Mouse (Mus musculus) brain, adult 2 months (tissue): ENCODE measurements around the gene Myl10.
"Not testable (repeated sequence)": the region's sequence is repeated elsewhere in the genome, so short reads cannot be mapped to it uniquely, and the experiment has no call there.

Experiments
- DNase-seq: peaks from one replicate; pipeline ENCODE4 v3.0.0; 2011; ENCODE audit warnings: low read depth, low spot score

Myl10 gene

GRCm38 (mm10) chr5:136692784-136693183 lies at the start of gene Myl10:
Gene Myl10 (plus strand): TSS chr5:136693146.
- no peak for DNase-seq

- no peak for DNase-seq
Measured at GRCm38 (mm10) chr5:136646731-136647328, 46.1 kb upstream of the Myl10 start.

- DNase-seq: no peak
Measured at GRCm38 (mm10) chr5:136649071-136649470, 43.9 kb upstream of the Myl10 start.

DNA sequence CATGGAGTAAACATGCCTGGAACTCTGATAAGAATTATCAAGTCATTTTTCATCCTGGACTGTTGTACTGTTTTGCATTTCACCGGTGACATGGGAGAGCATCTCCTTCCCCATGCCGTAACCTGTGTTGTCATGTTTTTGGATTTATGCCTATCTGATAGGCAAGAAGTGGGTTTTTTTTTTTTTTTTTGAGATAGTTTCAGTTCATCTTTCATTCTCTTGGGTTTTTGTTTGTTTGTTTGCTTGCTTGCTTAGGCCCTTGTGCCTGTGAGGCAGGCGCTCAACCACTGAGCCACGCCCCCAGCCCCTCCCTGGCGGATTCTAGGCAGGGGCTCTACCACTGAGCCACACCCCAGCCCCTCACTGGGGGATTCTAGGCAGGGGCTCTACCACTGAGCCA lies 43.3 kb upstream of the Myl10 start:
- no peak for DNase-seq

GRCm38 (mm10) chr5:136654481-136654880 lies 38.5 kb upstream of the Myl10 start:
- no peak for DNase-seq

DNA sequence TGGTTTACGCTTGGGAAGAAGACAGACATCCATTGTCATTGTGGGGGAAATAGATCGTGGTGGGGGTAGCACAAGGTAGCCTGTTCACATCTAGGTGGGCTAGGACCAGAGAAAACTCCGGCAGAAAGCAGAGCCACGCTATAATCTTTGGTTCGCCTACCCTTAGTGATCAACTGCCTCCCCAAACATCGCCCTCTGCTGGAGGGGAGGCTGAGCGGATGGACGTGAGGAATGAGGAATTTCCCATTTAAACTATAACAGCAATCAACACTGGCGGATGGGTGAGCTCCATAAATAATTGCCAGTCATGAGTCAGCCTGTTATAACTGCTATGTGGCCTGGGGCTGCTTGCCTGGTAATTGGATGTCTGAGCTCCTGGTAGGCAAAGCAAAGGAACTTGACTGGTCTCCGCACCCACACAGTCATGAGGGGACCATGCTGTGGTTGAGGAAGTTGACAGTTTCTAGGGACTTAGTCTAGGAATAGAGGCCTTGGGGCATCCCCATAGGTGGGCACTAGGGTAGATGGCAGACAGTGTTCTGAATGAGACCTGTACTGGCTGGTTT lies 36.0 kb upstream of the Myl10 start:
- no peak for DNase-seq

GRCm38 (mm10) chr5:136660721-136661120 lies 32.2 kb upstream of the Myl10 start:
- not testable (repeated sequence) for DNase-seq

GRCm38 (mm10) chr5:136662281-136662680 lies 30.7 kb upstream of the Myl10 start:
- no peak for DNase-seq

GRCm38 (mm10) chr5:136662822-136663221 lies 30.1 kb upstream of the Myl10 start:
- DNase-seq: no peak

DNA sequence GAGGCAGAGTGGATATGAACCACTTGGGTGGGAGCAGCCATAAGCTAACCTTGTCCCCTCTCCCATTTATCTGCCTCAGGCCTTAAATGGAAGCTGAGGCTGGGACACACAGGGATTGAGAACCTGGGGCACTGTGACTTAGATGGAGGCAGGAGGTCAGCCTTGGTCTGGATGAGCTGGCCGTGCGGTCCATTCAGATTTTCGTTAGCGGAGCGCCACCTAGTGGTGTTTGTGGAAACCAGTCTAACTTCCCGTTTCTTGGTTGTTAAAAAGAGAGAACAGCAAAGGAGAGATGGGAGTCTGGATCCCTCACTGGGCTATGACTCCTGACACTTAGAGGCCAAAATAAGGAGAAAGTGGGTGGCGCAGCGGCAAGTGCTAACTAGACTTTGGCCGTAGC lies 28.4 kb upstream of the Myl10 start:
- DNase-seq: peak; percentile 81

- DNase-seq: no peak
Measured at GRCm38 (mm10) chr5:136676315-136677030, 16.5 kb upstream of the Myl10 start.

GRCm38 (mm10) chr5:136678840-136679348 lies 14.1 kb upstream of the Myl10 start:
- no peak for DNase-seq

- DNase-seq: no peak
Measured at GRCm38 (mm10) chr5:136686349-136686748, 6.6 kb upstream of the Myl10 start.

GRCm38 (mm10) chr5:136687561-136687960 lies 5.4 kb upstream of the Myl10 start:
- peak; percentile 24 for DNase-seq

- DNase-seq: no peak
Measured at GRCm38 (mm10) chr5:136688841-136689240, 4.1 kb upstream of the Myl10 start.

DNA sequence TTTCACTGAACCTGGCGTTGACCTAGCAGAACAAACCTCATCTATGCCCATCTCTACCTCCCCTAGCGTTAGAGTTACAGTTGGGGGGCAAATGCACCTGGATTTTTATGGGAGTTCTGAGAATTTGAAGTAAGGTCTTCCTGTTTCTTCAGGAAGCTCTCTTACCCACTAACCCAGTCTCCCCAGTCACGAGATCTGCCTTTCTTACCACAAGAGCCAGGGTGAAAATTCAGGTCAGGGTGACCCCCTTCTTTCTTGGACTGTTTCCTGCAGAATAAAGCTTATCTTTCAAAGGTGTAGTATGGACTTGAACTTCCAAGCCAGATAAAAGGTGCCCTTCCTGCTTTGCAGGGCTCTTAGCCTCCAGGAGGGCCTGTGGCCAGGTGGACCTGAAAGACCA lies 1.8 kb upstream of the Myl10 start:
- DNase-seq: no peak

DNA sequence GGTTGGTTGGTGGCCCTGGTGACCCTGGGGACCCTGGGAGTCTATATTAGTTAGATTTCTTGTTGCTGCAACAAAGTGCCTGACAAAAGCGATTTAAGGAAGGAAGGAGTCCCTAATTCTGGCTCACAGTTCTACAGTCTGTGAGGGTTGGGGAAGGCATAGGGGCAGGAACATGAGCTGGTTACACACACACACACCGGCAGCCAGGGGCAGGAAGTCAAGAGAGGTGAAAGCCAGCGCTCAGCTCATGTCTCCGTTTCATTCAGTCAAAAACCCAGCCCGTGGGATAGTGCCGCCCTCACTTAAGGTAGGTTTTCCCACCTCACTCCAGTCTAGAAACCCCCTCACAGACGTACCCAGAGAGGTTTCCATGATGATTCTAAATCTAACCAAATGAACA lies 472 bp downstream of the Myl10 start:
- DNase-seq: no peak

DNA sequence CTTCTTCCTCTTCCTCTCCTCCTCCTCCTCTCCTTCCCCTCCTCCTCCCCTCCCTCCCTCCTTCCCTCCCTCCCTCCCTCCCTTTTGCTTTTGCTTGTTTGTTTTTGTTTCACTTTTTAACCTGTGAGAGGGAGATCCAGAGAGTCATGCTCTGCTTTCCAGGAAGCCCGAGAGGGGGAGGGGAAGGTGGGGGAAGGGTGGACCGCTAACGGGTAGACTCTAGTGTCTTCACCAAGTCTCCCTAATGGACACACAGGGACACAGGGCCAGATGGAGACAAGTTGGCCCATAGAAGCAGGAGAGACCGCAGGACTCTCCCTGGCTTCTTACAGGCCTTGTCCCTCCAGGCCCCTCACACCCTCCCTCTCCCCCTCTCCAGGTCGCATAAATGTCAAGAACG lies 2.0 kb downstream of the Myl10 start:
- no peak for DNase-seq

- no peak for DNase-seq
Measured at GRCm38 (mm10) chr5:136696516-136696915, 3.6 kb downstream of the Myl10 start.

- no peak for DNase-seq
Measured at GRCm38 (mm10) chr5:136697618-136698017, 4.7 kb downstream of the Myl10 start.

- no peak for DNase-seq
Measured at GRCm38 (mm10) chr5:136702159-136702725, 9.3 kb downstream of the Myl10 start.

DNA sequence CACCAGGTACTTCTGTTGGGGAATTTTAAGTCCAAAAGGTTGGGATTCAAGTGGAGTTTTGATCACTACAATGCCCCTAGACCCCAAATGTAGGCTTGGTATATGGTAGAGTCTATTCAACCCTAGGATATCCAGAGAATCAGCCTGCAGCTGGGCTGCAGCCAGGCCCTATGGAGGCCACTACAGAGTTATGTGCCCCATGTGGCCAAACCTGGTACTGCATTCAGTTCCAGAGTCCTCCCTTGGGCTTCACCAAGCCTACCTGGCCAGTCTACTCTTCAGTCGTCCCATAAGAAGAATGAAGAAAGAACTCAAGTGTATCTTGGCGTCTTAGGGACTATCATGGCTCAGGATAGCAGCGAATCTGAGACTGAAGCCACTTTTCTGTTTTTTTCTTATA lies 10.8 kb downstream of the Myl10 start:
- peak; percentile 73 for DNase-seq

DNA sequence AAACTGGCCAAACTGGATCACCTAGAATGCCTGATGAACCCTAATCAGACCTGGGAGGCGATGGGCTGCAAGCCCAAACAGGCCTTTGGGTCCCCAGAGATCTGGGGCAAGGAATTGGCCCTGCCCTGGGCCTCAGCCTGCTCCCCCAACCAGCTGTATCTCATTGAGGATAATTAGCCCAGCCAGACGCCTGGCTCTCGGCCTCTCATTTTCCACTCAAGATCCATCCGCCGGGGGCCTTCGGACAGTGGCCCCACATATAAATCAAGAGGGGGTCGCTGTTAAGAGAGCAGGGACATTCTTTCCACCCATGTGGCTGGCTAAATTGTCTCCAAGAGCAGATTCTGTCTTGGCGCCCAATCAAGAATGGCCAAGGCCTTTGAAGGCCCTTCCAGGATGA lies 11.2 kb downstream of the Myl10 start:
- no peak for DNase-seq
